Mouse (Mus musculus) brain, embryonic 14.5 days (tissue): ENCODE results near the gene Gna13.

Source experiments
- CTCF ChIP-seq: fragments of 200-500 bp; IDR thresholded peaks from 2 replicates; pipeline ENCODE4 v1.5.1; 2012; ENCODE audit warnings: inconsistent platforms, mild to moderate bottlenecking, moderate library complexity, borderline replicate concordance; ENCODE audit not compliant: insufficient read depth, insufficient read length; ENCODE audit errors: extremely low read depth
- POLR2A ChIP-seq: fragments of 200-500 bp; IDR thresholded peaks from 2 replicates; pipeline ENCODE4 v1.6.1; 2012; ENCODE audit warnings: mild to moderate bottlenecking, inconsistent platforms, borderline replicate concordance; ENCODE audit not compliant: poor library complexity, insufficient read depth, insufficient read length, severe bottlenecking; ENCODE audit errors: extremely low read depth

DNA sequence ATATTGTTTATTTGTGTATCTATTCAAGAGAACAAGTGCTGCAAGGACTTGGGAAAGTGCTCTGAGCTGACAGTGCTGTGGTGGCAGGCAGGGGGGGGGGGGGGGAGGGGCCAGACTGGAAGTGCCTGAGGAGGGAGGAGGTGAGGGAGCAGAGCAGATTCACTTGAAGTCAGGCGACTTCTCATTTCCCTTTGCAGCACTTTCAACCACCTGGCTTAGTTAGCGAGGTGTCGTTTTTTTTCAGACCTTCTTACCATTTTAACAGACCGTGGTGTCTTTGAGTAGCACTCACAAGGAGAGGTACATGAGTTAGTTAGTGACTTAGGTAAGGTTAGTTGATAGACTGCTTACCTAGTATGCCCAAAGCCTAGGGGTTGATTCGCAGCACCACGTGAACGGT is 12.8 kb downstream of the Gna13 start:
- no peak for TF ChIP-seq POLR2A
- TF ChIP-seq CTCF = no peak
